Mouse (Mus musculus) stomach, postnatal 0 days (tissue): ENCODE results near the gene Camkk2. TPM values are rescaled to one million over a fixed set of nuclear protein-coding genes. Genes with fewer than 3 reads are reported as not detected.
A peak's percentile ranks its signal among the peaks of the same experiment; 100 is the strongest.

Experiments used
- ATAC-seq: fragments of 200-750 bp; cut with Nextera tagmentation; 2 replicates; pipeline ENCODE4 v1.8.0; 2017; ENCODE audit not compliant: low FRiP score, low TSS enrichment
- DNase-seq: peaks from one replicate; pipeline ENCODE4 v3.0.0-alpha.2; 2016; ENCODE audit warnings: low spot score
- H3K27ac ChIP-seq: fragments of 300-500 bp; sonication (generic); replicated peaks from 2 replicates; pipeline ENCODE4 v1.5.1; 2014; ENCODE audit warnings: mild to moderate bottlenecking, control low read depth
- H3K27me3 ChIP-seq: fragments of 300-500 bp; sonication (generic); 2 replicates; pipeline ENCODE4 v1.6.1; 2014; ENCODE audit warnings: low read length; ENCODE audit not compliant: control insufficient read depth, insufficient read depth
- H3K36me3 ChIP-seq: fragments of 300-500 bp; sonication (generic); 2 replicates; pipeline ENCODE4 v1.6.1; 2014; ENCODE audit warnings: low read length, mixed read lengths; ENCODE audit not compliant: control insufficient read depth, insufficient read depth
- H3K4me1 ChIP-seq: fragments of 300-500 bp; sonication (generic); replicated peaks from 2 replicates; pipeline ENCODE4 v1.6.1; 2014; ENCODE audit warnings: antibody characterized with exemption; ENCODE audit not compliant: control insufficient read depth, insufficient read depth
- H3K4me2 ChIP-seq: fragments of 300-500 bp; sonication (generic); replicated peaks from 2 replicates; pipeline ENCODE4 v1.6.1; 2014; ENCODE audit warnings: low read depth, mild to moderate bottlenecking, control low read depth, moderate library complexity
- H3K4me3 ChIP-seq: fragments of 300-500 bp; sonication (generic); 2 replicates; pipeline ENCODE4 v1.5.1; 2014; ENCODE audit warnings: low read depth, low read length, control low read depth
- H3K9ac ChIP-seq: fragments of 300-500 bp; sonication (generic); 2 replicates; pipeline ENCODE4 v1.6.1; 2014; ENCODE audit warnings: mild to moderate bottlenecking, low read length, control low read depth, mixed read lengths
- H3K9me3 ChIP-seq: fragments of 300-500 bp; sonication (generic); 2 replicates; pipeline ENCODE4 v1.6.1; 2016; ENCODE audit warnings: low read length; ENCODE audit not compliant: control insufficient read depth
- CTCF ChIP-seq: IDR thresholded peaks from 2 replicates; pipeline ENCODE4 v1.5.1; 2016; ENCODE audit warnings: antibody characterized with exemption, low read depth, mild to moderate bottlenecking, moderate library complexity
- EP300 ChIP-seq: optimal IDR thresholded peaks from 2 replicates; pipeline ENCODE3; 2016; ENCODE audit warnings: antibody characterized with exemption
- WGBS: fragments of 180-500 bp; shearing (Covaris S2); extraction: QIAGEN DNeasy Blood & Tissue Kit; methylation state at CpG from one replicate; pipeline ENCODE4 v1.1.7; 2014; 5-methylcytosine and 5-hydroxymethylcytosine counted together
- polyA plus RNA-seq: library from polyadenylated mRNA; unstranded; fragments of >200 nt; fragmentation: Nextera tagmentation; extraction: Ambion mirVana; gene quantifications from 2 replicates; pipeline ENCODE4 v1.2.1, GENCODE M21; 2015

Gene Camkk2
- polyA plus RNA-seq, 1 experiment from 2014 or later = 16.6 TPM

GRCm38 (mm10) chr5:122777322-122777721 is 1.9 kb downstream of the Camkk2 start:
- Histone ChIP-seq H3K27ac (no peak overlapping the region), H3K4me2 (no peak overlapping the region), H3K9me3 (no peaks in the 10 kb centered on the region), H3K9ac (no peak overlapping the region; the same call in 1 of the 2 replicates), H3K4me3 (no peak overlapping the region), H3K4me1 (no peaks in the 10 kb centered on the region), H3K27me3 (no peaks in the 10 kb centered on the region), H3K36me3 (no peaks in the 10 kb centered on the region)
- TF ChIP-seq CTCF (no peak), EP300 (no peak)
- ATAC-seq (no peak), DNase-seq (no peak)
- WGBS = 53% methylated on average over 2 of the region's 2 CpGs

DNA sequence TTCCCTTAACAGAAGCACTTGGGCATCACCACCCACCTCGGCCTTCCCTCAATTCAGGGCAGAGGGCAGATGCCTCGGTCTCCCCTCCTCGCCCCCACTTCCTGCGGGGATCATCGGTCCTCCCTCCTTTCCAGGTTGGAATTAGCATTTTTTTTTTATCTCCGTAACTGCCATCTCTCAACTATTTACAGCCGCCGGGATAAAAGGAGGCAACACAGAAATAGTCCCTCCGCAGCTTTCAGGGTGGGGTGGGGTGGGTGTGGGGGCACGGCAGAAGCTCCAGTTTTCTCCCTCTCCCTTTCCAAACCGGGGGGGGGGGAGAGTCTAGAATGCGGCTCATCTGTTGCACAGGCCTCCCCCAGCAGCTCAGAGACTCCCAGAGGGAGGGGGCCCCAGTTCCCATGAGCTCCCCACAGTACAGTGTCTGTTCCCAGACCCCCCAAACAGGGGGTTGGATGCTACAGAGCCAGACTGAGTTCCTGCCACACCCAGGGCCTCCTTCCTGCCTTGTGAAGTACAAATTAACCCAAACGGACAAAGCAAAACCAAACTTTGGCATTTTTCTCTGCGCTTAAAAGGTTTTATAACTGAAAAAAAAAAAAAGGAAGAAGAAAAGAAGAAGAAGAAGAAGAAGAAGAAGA is 3.4 kb downstream of the Camkk2 start:
- TF ChIP-seq EP300 = no peak
- TF ChIP-seq CTCF = no peak
- no peak overlapping the region for H3K9ac ChIP-seq
- WGBS = 81% methylated on average over 14 of the region's 14 CpGs
- H3K4me1 ChIP-seq = 0 out of 2 replicates have a peak, but pooled peaks cover under 1% of the 10 kb centered on the region
- no peak overlapping the region for H3K4me3 ChIP-seq
- no peaks in the 10 kb centered on the region for H3K27me3 ChIP-seq
- no peaks in the 10 kb centered on the region for H3K9me3 ChIP-seq
- no peak overlapping the region for H3K4me2 ChIP-seq
- no peak overlapping the region for H3K27ac ChIP-seq
- DNase-seq = no peak
- H3K36me3 ChIP-seq = no peaks in the 10 kb centered on the region
- no peak for ATAC-seq

DNA sequence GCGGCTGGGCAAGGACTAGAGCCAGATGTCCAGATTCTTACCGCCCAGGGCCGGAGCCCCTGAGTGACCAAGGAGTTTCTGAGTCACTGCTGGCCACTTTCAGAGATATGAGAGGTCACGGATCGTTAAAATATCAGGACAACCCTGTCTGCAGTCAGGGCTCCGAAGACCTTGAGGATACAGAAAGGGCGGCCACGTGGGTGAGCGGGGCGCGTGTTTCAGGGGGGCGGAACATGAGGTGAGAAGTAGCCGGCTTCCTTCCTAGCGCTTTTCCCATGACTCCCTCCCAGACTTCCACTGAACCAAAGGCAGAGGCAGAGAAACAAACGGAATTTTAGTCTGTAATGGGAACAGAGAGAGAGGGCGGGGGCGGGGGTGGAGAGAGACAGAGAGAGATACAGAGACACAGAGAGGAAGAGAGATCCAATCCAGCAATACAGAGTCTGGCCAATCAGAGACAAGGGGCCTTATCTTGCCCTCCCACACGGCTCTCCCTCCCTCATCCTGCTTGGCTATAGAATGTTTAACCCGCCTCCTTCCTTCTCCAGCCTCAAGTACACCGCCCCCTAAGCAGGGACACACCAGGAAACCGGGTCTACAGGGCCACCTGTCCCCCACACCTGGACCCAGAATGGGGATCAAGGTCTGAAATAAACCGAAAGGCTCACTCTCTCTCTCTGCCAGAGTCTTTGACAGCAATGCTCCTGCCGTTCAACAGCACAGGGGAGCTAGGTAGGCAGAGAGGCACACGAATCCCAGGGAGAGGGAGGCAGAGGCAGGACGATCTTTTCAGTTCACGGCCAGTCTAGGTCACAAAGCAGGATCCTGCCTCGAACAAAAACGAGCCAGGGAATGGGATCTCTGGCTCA is 4.2 kb downstream of the Camkk2 start:
- DNase-seq (no peak), ATAC-seq (no peak)
- Histone ChIP-seq H3K27ac (0 out of 2 replicates have a peak overlapping the region, but pooled peaks have one; percentile 4), H3K27me3 (no peaks in the 10 kb centered on the region), H3K4me3 (no peak overlapping the region), H3K9ac (no peak overlapping the region), H3K9me3 (no peaks in the 10 kb centered on the region), H3K4me2 (no peak overlapping the region), H3K4me1 (0 out of 2 replicates have a peak, but pooled peaks cover 5% of the 10 kb centered on the region), H3K36me3 (no peaks in the 10 kb centered on the region)
- TF ChIP-seq CTCF = no peak
- TF ChIP-seq EP300 = no peak
- WGBS = 69% methylated on average over 28 of the region's 28 CpGs

GRCm38 (mm10) chr5:122773756-122774155 is 5.5 kb downstream of the Camkk2 start:
- TF ChIP-seq CTCF (no peak), EP300 (no peak)
- H3K4me2 ChIP-seq = no peak overlapping the region
- ATAC-seq (no peak), DNase-seq (no peak)
- H3K4me3 ChIP-seq = no peak overlapping the region
- no peak overlapping the region for H3K27ac ChIP-seq
- no peaks in the 10 kb centered on the region for H3K36me3 ChIP-seq
- no peak overlapping the region for H3K9ac ChIP-seq
- no peaks in the 10 kb centered on the region for H3K27me3 ChIP-seq
- 0 out of 2 replicates have a peak, but pooled peaks cover 5% of the 10 kb centered on the region for H3K4me1 ChIP-seq
- H3K9me3 ChIP-seq = no peaks in the 10 kb centered on the region
- WGBS = 50% methylated on average over 11 of the region's 11 CpGs

- WGBS = 73% methylated on average over 9 of the region's 9 CpGs
- H3K27me3 ChIP-seq = no peaks in the 10 kb centered on the region
- H3K9ac ChIP-seq = no peak overlapping the region
- no peak overlapping the region for H3K4me3 ChIP-seq
- no peak overlapping the region for H3K27ac ChIP-seq
- no peaks in the 10 kb centered on the region for H3K36me3 ChIP-seq
- no peak overlapping the region for H3K4me2 ChIP-seq
- 0 out of 2 replicates have a peak, but pooled peaks cover 5% of the 10 kb centered on the region for H3K4me1 ChIP-seq
- no peak for DNase-seq
- H3K9me3 ChIP-seq = no peaks in the 10 kb centered on the region
- TF ChIP-seq CTCF (no peak), EP300 (no peak)
- no peak for ATAC-seq
Measured at GRCm38 (mm10) chr5:122771428-122771827, 7.8 kb downstream of the Camkk2 start.

DNA sequence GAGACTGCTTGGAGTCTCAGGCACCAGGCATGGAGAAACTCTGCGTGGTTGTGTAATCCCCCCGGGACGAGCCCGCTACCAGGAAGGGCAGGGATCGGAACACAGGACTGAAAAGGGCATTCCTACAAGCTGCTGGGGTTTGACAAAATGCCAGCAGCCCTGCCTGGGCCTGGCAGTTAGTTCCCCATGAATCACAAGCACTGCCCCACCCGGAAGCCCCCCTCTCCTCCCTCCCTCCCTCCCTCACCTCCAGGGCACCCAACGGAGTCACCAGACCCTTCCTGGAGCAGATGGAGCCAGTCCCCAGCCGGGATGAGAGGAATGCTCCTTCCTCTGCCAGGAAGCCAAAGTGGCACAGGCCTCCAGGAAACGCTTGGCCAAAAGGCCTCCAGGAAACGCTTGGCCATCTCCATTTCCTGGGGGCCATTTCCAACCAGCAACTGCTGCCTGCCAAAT is 8.4 kb downstream of the Camkk2 start:
- peak overlapping the region; percentile 11; the same call in 1 of the 2 replicates for H3K4me2 ChIP-seq
- DNase-seq = peak; percentile 51
- H3K27me3 ChIP-seq = no peaks in the 10 kb centered on the region
- H3K9ac ChIP-seq = peak overlapping the region; percentile 41
- no peak for TF ChIP-seq CTCF
- TF ChIP-seq EP300 = no peak
- no peak overlapping the region for H3K4me3 ChIP-seq
- 35% methylated on average over 10 of the region's 10 CpGs for WGBS
- 0 out of 2 replicates have a peak, but pooled peaks cover 5% of the 10 kb centered on the region for H3K4me1 ChIP-seq
- H3K9me3 ChIP-seq = no peaks in the 10 kb centered on the region
- no peaks in the 10 kb centered on the region for H3K36me3 ChIP-seq
- peak overlapping the region; percentile 77 for H3K27ac ChIP-seq
- ATAC-seq = peak; percentile 49; the same call in 1 of the 2 replicates
